11 mouse cellular contexts compared by ENCODE assay signal in the genomic region with DNA sequence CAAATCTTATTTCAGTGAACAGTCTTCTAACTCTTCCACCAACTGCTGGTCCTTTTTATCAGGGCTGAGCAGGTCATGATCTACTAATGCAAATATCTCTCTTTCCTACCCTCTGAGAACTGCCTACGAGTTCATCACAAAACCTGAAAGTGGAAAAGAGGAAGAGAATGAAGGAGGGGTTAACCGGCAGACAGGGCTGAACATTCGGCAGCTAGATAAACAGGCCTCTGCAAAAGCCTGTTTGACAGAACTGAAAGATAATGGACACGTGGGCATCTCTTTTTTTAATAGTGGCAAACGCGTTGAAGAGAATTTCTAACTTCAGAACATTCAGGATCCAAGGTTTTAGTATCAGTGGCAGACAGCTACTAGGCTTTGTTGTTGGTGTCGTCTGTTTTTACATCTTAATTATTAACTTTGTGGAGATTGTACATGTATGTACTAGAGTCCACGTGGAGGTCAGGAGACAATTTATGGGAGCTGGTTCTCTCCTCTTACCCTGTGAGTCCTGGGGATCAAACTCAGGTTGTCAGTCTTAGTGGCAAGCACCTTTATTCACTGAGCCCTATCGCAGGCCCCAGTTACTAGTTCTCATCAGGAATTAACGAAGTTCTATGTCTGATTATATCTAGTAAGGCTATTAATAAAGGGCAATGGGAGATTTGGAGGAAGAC. TPM values are rescaled to one million over a fixed set of nuclear protein-coding genes. Genes with fewer than 3 reads are reported as not detected.
DNase-seq lines count a peak whose midpoint lies in the region; ATAC-seq and TF ChIP-seq lines count a peak whose summit lies in the region.
"Had no signal": no experiment of that assay in that cellular context is flagged by ENCODE, and none has a peak within 500 bp of the region (broad histone marks: within the 10 kb centered on the region; RNA-seq: fewer than 3 reads in every experiment).

No protein-coding gene starts in this region.

- WGBS in heart, embryonic 11.5 days (ENCODE audit: insufficient replicate concordance) = 55% methylated on average over 10 of the region's 10 CpGs

- peak; percentile 33; the same call in 1 of the 2 replicates for TF ChIP-seq POLR2A in CH12.LX (IDR thresholded peaks at IDR 0.05; ENCODE audit: low read depth, low read length)

- no peak overlapping the region for H3K9ac ChIP-seq in heart, embryonic 11.5 days (ENCODE audit: low read depth, low read length)
- peak overlapping the region; percentile 59 for H3K9ac ChIP-seq in CH12.LX (ENCODE audit: insufficient read depth, low read depth)

- H3K4me2 ChIP-seq in heart, embryonic 11.5 days = peak overlapping the region; percentile 93
- peak overlapping the region; percentile 100 for H3K4me2 ChIP-seq in CH12.LX (ENCODE audit: insufficient read depth, low read depth, poor library complexity, severe bottlenecking)

- no peaks in the 10 kb centered on the region for H3K27me3 ChIP-seq in heart, embryonic 11.5 days (ENCODE audit: control insufficient read depth, insufficient read depth, low read length)
- H3K27me3 ChIP-seq in CH12.LX (replicated peaks) = no peaks in the 10 kb centered on the region
- no peaks in the 10 kb centered on the region for H3K27me3 ChIP-seq in megakaryocyte, embryonic 14.5 days (replicated peaks)

- no peak for TF ChIP-seq CTCF in CH12.LX (conservative IDR thresholded peaks at IDR 0.05 in 1 of 2, IDR thresholded peaks at IDR 0.05 in 1 of 2; ENCODE audit: low read depth in 2 of 2, low read length in 2 of 2)

- H3K27ac ChIP-seq in heart, embryonic 11.5 days (ENCODE audit: low read depth, low read length) = no peak overlapping the region
- peak overlapping the region; percentile 67; the same call in 1 of the 2 replicates for H3K27ac ChIP-seq in CH12.LX (ENCODE audit: insufficient read depth, low read depth)

- dilution Hi-C loops in CH12.LX (cut with MboI; ENCODE audit: extremely low pct_ligation_motif_present, extremely low pct_unique_long_range_greater_than_20kb, low sequenced_read_pairs) = no loop called here

- ATAC-seq in heart, embryonic 11.5 days (replicated peaks; ENCODE audit: insufficient number of reproducible peaks, low FRiP score, low TSS enrichment) = no peak
- peak; percentile 48 for ATAC-seq in granulocyte monocyte progenitor cell, adult 5-6 weeks (replicated peaks; ENCODE audit: poor library complexity, severe bottlenecking)

- peaks cover 63% of the 10 kb centered on the region for H3K79me2 ChIP-seq in CH12.LX (replicated peaks; ENCODE audit: control insufficient read depth, extremely low read depth, insufficient read depth, poor library complexity, severe bottlenecking)

- intact Hi-C loops in heart, postnatal 36 days (cut with DNase I) = loop anchor here (2.0 to 10.0 kb wide), 3 partner anchors 28 to 203 kb away; partner anchors contain the start of gene Rlf

- H3K4me3 ChIP-seq in heart, embryonic 11.5 days (ENCODE audit: low read depth, low read length) = peak overlapping the region; percentile 16
- H3K4me3 ChIP-seq in CH12.LX (replicated peaks in 1 of 3; ENCODE audit: low read depth in 2 of 3, low read length in 2 of 3, poor library complexity in 1 of 3) = peak overlapping the region; percentile 91 to 98 (median 97)
- H3K4me3 ChIP-seq in megakaryocyte, embryonic 14.5 days (replicated peaks) = peak overlapping the region; percentile 100

- in situ Hi-C loops in CH12.LX (cut with MboI; ENCODE audit: low pct_ligation_motif_present, low pct_unique_long_range_greater_than_20kb, low sequenced_read_pairs) = no loop called here

- H3K36me3 ChIP-seq in heart, embryonic 11.5 days (ENCODE audit: control insufficient read depth, insufficient read depth, low read length) = no peaks in the 10 kb centered on the region
- peaks cover 0 to 15% of the 10 kb centered on the region in 2 experiments for H3K36me3 ChIP-seq in CH12.LX (replicated peaks in 1 of 2; ENCODE audit: control insufficient read depth in 1 of 2, insufficient read depth in 1 of 2, low read length in 1 of 2)
- peaks cover 17% of the 10 kb centered on the region for H3K36me3 ChIP-seq in megakaryocyte, embryonic 14.5 days (replicated peaks; ENCODE audit: low read length)

- DNase-seq in heart, postnatal 36 days = no peak
- peak; percentile 89 for DNase-seq in CH12.LX (ENCODE audit: extremely low read depth)
- DNase-seq in frontal cortex, adult 2 months (ENCODE audit: extremely low spot score in 1 of 2, low spot score in 1 of 2) = no peak
- DNase-seq in urinary bladder, adult 18-20 months (ENCODE audit: low spot score in 2 of 2) = no peak
- DNase-seq in embryo, embryonic 9.5 days (ENCODE audit: extremely low spot score) = no peak
- DNase-seq: cerebellum, adult 18-20 months; kidney, adult 8-10 months; thymus, postnatal 4 days had no signal

- no peak for TF ChIP-seq RAD21 in CH12.LX (IDR thresholded peaks at IDR 0.05; ENCODE audit: low read depth, low read length)

- peaks cover 17% of the 10 kb centered on the region for H3K4me1 ChIP-seq in heart, embryonic 11.5 days (ENCODE audit: control insufficient read depth, insufficient read depth, low read length)
- peaks cover 3 to 48% of the 10 kb centered on the region in 2 experiments for H3K4me1 ChIP-seq in CH12.LX (ENCODE audit: control insufficient read depth in 1 of 2, insufficient read depth in 2 of 2)
- H3K4me1 ChIP-seq in megakaryocyte, embryonic 14.5 days = peaks cover 79% of the 10 kb centered on the region

- H3K9me3 ChIP-seq in heart, embryonic 11.5 days (replicated peaks; ENCODE audit: control insufficient read depth, low read length) = no peaks in the 10 kb centered on the region
- H3K9me3 ChIP-seq in CH12.LX (replicated peaks; ENCODE audit: low read length) = no peaks in the 10 kb centered on the region
- no peaks in the 10 kb centered on the region for H3K9me3 ChIP-seq in megakaryocyte, embryonic 14.5 days

- TF ChIP-seq EP300 in CH12.LX (IDR thresholded peaks at IDR 0.05; ENCODE audit: low read length) = peak; percentile 56; the same call in 1 of the 2 replicates

TF ChIP-seq in CH12.LX, 34 proteins besides CTCF, POLR2A, EP300 and RAD21 (continues in another document):
- peak; percentile 24; the same call in 1 of the 2 replicates for TF ChIP-seq CHD1 (IDR thresholded peaks at IDR 0.05; ENCODE audit: low read depth, low read length)
- peak; percentile 14; the same call in 1 of the 2 replicates for TF ChIP-seq ZNF384 (IDR thresholded peaks at IDR 0.05; ENCODE audit: low read depth, low read length)
- peak; percentile 40 for TF ChIP-seq ELF1 (IDR thresholded peaks at IDR 0.05; ENCODE audit: low read depth, low read length)
- TF ChIP-seq SMC3 (IDR thresholded peaks at IDR 0.05; ENCODE audit: low read depth, low read length) = no peak
- TF ChIP-seq TBP (conservative IDR thresholded peaks at IDR 0.05; ENCODE audit: low read depth, low read length) = peak; percentile 75; the same call in 1 of the 2 replicates
- no peak for TF ChIP-seq UBTF (IDR thresholded peaks at IDR 0.05; ENCODE audit: low read depth, low read length)
- TF ChIP-seq E2F4 (IDR thresholded peaks at IDR 0.05; ENCODE audit: insufficient replicate concordance, low read depth, low read length) = no peak
- peak; percentile 96 for TF ChIP-seq SIN3A (IDR thresholded peaks at IDR 0.05; ENCODE audit: low read length)
- TF ChIP-seq ETS1 (conservative IDR thresholded peaks at IDR 0.05; ENCODE audit: low read depth, low read length) = peak; percentile 56; the same call in 1 of the 2 replicates
- TF ChIP-seq NELFE (IDR thresholded peaks at IDR 0.05; ENCODE audit: low read depth, low read length) = no peak
- TF ChIP-seq IRF4 (IDR thresholded peaks at IDR 0.05; ENCODE audit: low read depth, low read length) = peak; percentile 67
- TF ChIP-seq MEF2A (IDR thresholded peaks at IDR 0.05; ENCODE audit: borderline replicate concordance, low read depth, low read length) = no peak
- TF ChIP-seq GABPA (IDR thresholded peaks at IDR 0.05; ENCODE audit: insufficient replicate concordance, low read depth, low read length) = no peak
- TF ChIP-seq ZMIZ1 (IDR thresholded peaks at IDR 0.05; ENCODE audit: low read depth, low read length) = no peak
- TF ChIP-seq NRF1 (IDR thresholded peaks at IDR 0.05; ENCODE audit: low read depth, low read length) = no peak
- TF ChIP-seq MAZ (IDR thresholded peaks at IDR 0.05; ENCODE audit: low read depth, low read length) = no peak
- peak; percentile 99 for TF ChIP-seq MXI1 (IDR thresholded peaks at IDR 0.05; ENCODE audit: low read depth, low read length)
- no peak for TF ChIP-seq BHLHE40 (IDR thresholded peaks at IDR 0.05; ENCODE audit: low read depth, low read length)
- TF ChIP-seq USF1 (IDR thresholded peaks at IDR 0.05; ENCODE audit: low read depth, low read length) = peak; percentile 54
- TF ChIP-seq RCOR1 (conservative IDR thresholded peaks at IDR 0.05; ENCODE audit: low read depth, low read length) = no peak
- no peak for TF ChIP-seq JUN (IDR thresholded peaks at IDR 0.05; ENCODE audit: insufficient read depth, low read depth, low read length)
- TF ChIP-seq USF2 (conservative IDR thresholded peaks at IDR 0.05; ENCODE audit: low read depth, low read length) = peak; percentile 47; the same call in 1 of the 2 replicates
- no peak for TF ChIP-seq TCF12 (IDR thresholded peaks at IDR 0.05; ENCODE audit: low read depth, low read length)

RNA-seq across cellular contexts. Expression of gene Smap2, which starts 2.3 kb away (rescaled TPM):
- polyA plus RNA-seq in heart, embryonic 11.5 days (2014; fragmentation: Nextera tagmentation; extraction: Ambion mirVana) = 12.8 and 14.5 TPM in 2 replicates
- total RNA-seq in heart, postnatal 36 days (2021) = 10 to 100 TPM; 40.0 to 47.7 TPM
- 27.4 and 29.1 TPM in 2 replicates for total RNA-seq in CH12.LX (2012; rRNA removed)
- total RNA-seq in CH12.LX (2014; rRNA removed) = 20.0 and 20.1 TPM in 2 replicates
- polyA plus RNA-seq in CH12.LX (2012; ENCODE audit: insufficient read length, low read depth) = 110 and 111 TPM in 2 replicates
- 44.9 and 53.4 TPM in 2 replicates for total RNA-seq in granulocyte monocyte progenitor cell, adult 5-6 weeks (2014; fragmentation: Nextera tagmentation)
- 16.4 and 18.2 TPM in 2 replicates for total RNA-seq in granulocyte monocyte progenitor cell, adult 5-6 weeks (2017)
- polyA plus RNA-seq in megakaryocyte, embryonic 14.5 days (2012; ENCODE audit: insufficient read depth, low replicate concordance) = 28.0 and 35.0 TPM in 2 replicates
- polyA plus RNA-seq in frontal cortex, adult 2 months (2012; rRNA removed) = 96.8 and 103 TPM in 2 replicates

RNA-seq across cellular contexts. Expression of gene Col9a2, which starts 24.5 kb away (rescaled TPM):
- polyA plus RNA-seq in heart, embryonic 11.5 days (2014; fragmentation: Nextera tagmentation; extraction: Ambion mirVana) = 3.8 and 4.6 TPM in 2 replicates
- total RNA-seq in heart, postnatal 36 days (2021) = under 1 TPM in 1 of 2 experiments, not detected in 1; 0.50 TPM
- not detected in 2 replicates for total RNA-seq in CH12.LX (2012; rRNA removed)
- total RNA-seq in CH12.LX (2014; rRNA removed) = not detected in 2 replicates
- polyA plus RNA-seq in CH12.LX (2012; ENCODE audit: insufficient read length, low read depth) = not detected in 2 replicates
- not detected in 2 replicates for total RNA-seq in granulocyte monocyte progenitor cell, adult 5-6 weeks (2014; fragmentation: Nextera tagmentation)
- not detected in 2 replicates for total RNA-seq in granulocyte monocyte progenitor cell, adult 5-6 weeks (2017)
- 0.03 TPM in 1 of 2 replicates, not detected in the other for polyA plus RNA-seq in megakaryocyte, embryonic 14.5 days (2012; ENCODE audit: insufficient read depth, low replicate concordance)
- 5.8 and 7.2 TPM in 2 replicates for polyA plus RNA-seq in frontal cortex, adult 2 months (2012; rRNA removed)

Comparison
In these comparisons a context has a peak if more than half of its experiments do, and no peak if none do; other contexts are left out.
1. H3K4me3 ChIP-seq: peak in every context shown above with its lines; median percentile 100 in megakaryocyte, embryonic 14.5 days; 97 in CH12.LX; 16 in heart, embryonic 11.5 days.